Mouse (Mus musculus): ENCODE results near the gene Gpr12.
"Not testable (repeated sequence)": the region's sequence is repeated elsewhere in the genome, so short reads cannot be mapped to it uniquely, and the experiment has no call there.

Gene Gpr12

GRCm38 (mm10) chr5:146584478-146585306, at the start of gene Gpr12:
Gpr12 (minus strand) TSS chr5:146585239.
- peak; percentile 6 to 27 for DNase-seq

- no peak for DNase-seq
Measured at GRCm38 (mm10) chr5:146631602-146632001, 46.6 kb upstream of the Gpr12 start.

GRCm38 (mm10) chr5:146630961-146631360, 45.9 kb upstream of the Gpr12 start:
- DNase-seq, result no peak

- peak in 1 of 2 experiments; percentile 4 for DNase-seq
Measured at GRCm38 (mm10) chr5:146629636-146630035, 44.6 kb upstream of the Gpr12 start.

- no peak for DNase-seq
Measured at GRCm38 (mm10) chr5:146628804-146629203, 43.8 kb upstream of the Gpr12 start.

- no peak for DNase-seq
Measured at GRCm38 (mm10) chr5:146627901-146628300, 42.9 kb upstream of the Gpr12 start.

- DNase-seq, result no peak
Measured at GRCm38 (mm10) chr5:146625635-146626311, 40.7 kb upstream of the Gpr12 start.

- no peak for DNase-seq
Measured at GRCm38 (mm10) chr5:146611830-146612229, 26.8 kb upstream of the Gpr12 start.

- no peak for DNase-seq
Measured at GRCm38 (mm10) chr5:146611009-146611408, 26.0 kb upstream of the Gpr12 start.

- no peak for DNase-seq
Measured at GRCm38 (mm10) chr5:146609646-146610045, 24.6 kb upstream of the Gpr12 start.

- DNase-seq, result no peak
Measured at GRCm38 (mm10) chr5:146607816-146608215, 22.8 kb upstream of the Gpr12 start.

GRCm38 (mm10) chr5:146606895-146607294, 21.9 kb upstream of the Gpr12 start:
- DNase-seq, result no peak

- DNase-seq, result no peak
Measured at GRCm38 (mm10) chr5:146606221-146606620, 21.2 kb upstream of the Gpr12 start.

- DNase-seq, result no peak
Measured at GRCm38 (mm10) chr5:146599970-146600369, 14.9 kb upstream of the Gpr12 start.

GRCm38 (mm10) chr5:146599216-146599615, 14.2 kb upstream of the Gpr12 start:
- not testable (repeated sequence) for DNase-seq

- DNase-seq, result no peak
Measured at GRCm38 (mm10) chr5:146598215-146599119, 13.4 kb upstream of the Gpr12 start.

- no peak for DNase-seq
Measured at GRCm38 (mm10) chr5:146597503-146597874, 12.4 kb upstream of the Gpr12 start.

- DNase-seq, result no peak
Measured at GRCm38 (mm10) chr5:146596612-146597502, 11.8 kb upstream of the Gpr12 start.

- no peak for DNase-seq
Measured at GRCm38 (mm10) chr5:146592580-146592979, 7.5 kb upstream of the Gpr12 start.

- DNase-seq, result no peak
Measured at GRCm38 (mm10) chr5:146591636-146592035, 6.6 kb upstream of the Gpr12 start.

- DNase-seq, result peak in 1 of 2 experiments; percentile 12
Measured at GRCm38 (mm10) chr5:146590987-146591386, 5.9 kb upstream of the Gpr12 start.
